Mouse (Mus musculus) hindbrain, embryonic 14.5 days (tissue): Measurements from ENCODE around the gene Ccdc159. TPM values are rescaled to one million over a fixed set of nuclear protein-coding genes. Genes with fewer than 3 reads are reported as not detected.

ENCODE experiments used
- ATAC-seq: fragments of 200-750 bp; cut with Nextera tagmentation; 2 replicates; pipeline ENCODE4 v1.8.0; 2017; ENCODE audit warnings: moderate number of reproducible peaks, mild to moderate bottlenecking, moderate TSS enrichment, moderate library complexity; ENCODE audit not compliant: low FRiP score
- DNase-seq: peaks from one replicate; pipeline ENCODE4 v3.0.0-alpha.2; 2015; ENCODE audit warnings: low spot score
- H3K27ac ChIP-seq: fragments of 300-500 bp; sonication (generic); 2 replicates; pipeline ENCODE4 v1.5.1; 2014; ENCODE audit warnings: mild to moderate bottlenecking, moderate library complexity
- H3K27me3 ChIP-seq: fragments of 300-500 bp; sonication (generic); 2 replicates; pipeline ENCODE4 v1.6.1; 2014; ENCODE audit warnings: mild to moderate bottlenecking, low read length, mixed read lengths; ENCODE audit not compliant: control insufficient read depth, insufficient read depth
- H3K36me3 ChIP-seq: fragments of 300-500 bp; sonication (generic); replicated peaks from 2 replicates; pipeline ENCODE4 v1.6.1; 2014; ENCODE audit not compliant: control insufficient read depth, insufficient read depth
- H3K4me1 ChIP-seq: fragments of 300-500 bp; sonication (generic); replicated peaks from 2 replicates; pipeline ENCODE4 v1.6.1; 2014; ENCODE audit warnings: antibody characterized with exemption, low read length, mixed read lengths; ENCODE audit not compliant: control insufficient read depth, insufficient read depth
- H3K4me2 ChIP-seq: fragments of 300-500 bp; sonication (generic); replicated peaks from 2 replicates; pipeline ENCODE4 v1.6.1; 2014; ENCODE audit warnings: mild to moderate bottlenecking, moderate library complexity
- H3K4me3 ChIP-seq: fragments of 300-500 bp; sonication (generic); replicated peaks from 2 replicates; pipeline ENCODE4 v1.5.1; 2014; ENCODE audit warnings: mild to moderate bottlenecking, low read length
- H3K9ac ChIP-seq: fragments of 300-500 bp; sonication (generic); 2 replicates; pipeline ENCODE4 v1.6.1; 2014
- H3K9me3 ChIP-seq: fragments of 300-500 bp; sonication (generic); 2 replicates; pipeline ENCODE4 v1.6.1; 2016; ENCODE audit warnings: low read length; ENCODE audit not compliant: control insufficient read depth
- WGBS: fragments of 180-500 bp; shearing (Covaris S2); extraction: QIAGEN DNeasy Blood & Tissue Kit; methylation state at CpG from one replicate; pipeline ENCODE4 v1.1.7; 2014; 5-methylcytosine and 5-hydroxymethylcytosine counted together
- polyA plus RNA-seq: library from polyadenylated mRNA; unstranded; fragments of >200 nt; fragmentation: Nextera tagmentation; extraction: Ambion mirVana; gene quantifications from 2 replicates; pipeline ENCODE4 v1.2.1, GENCODE M21; 2014

Gene Ccdc159
- polyA plus RNA-seq, 1 experiment from 2014 or later: 8.3 TPM

DNA sequence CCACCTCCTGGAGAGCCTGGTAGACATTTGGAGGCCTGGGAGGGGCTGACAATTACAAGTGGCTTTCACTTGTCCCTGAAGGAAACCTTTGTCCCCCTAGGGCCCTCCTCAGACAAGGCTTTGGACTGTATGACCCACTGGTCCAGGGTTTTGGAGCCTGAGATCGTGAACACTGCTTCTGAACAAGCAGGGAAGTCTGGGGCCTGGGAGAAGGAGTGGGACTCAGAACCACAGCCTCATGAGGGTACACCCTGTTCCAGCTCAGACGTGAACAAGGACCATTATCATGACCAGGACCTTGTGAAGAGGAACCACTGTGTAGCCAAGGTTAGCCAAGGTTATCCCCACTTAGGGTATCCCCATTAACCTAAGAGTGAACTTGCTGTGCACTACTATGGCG lies 1.9 kb downstream of the Ccdc159 start:
- Histone ChIP-seq H3K4me1 (peaks cover 12% of the 10 kb centered on the region), H3K4me3 (no peak overlapping the region), H3K9ac (no peak overlapping the region), H3K9me3 (no peaks in the 10 kb centered on the region), H3K4me2 (no peak overlapping the region), H3K36me3 (no peaks in the 10 kb centered on the region), H3K27me3 (no peaks in the 10 kb centered on the region), H3K27ac (no peak overlapping the region)
- ATAC-seq (no peak), DNase-seq (no peak)
- 78% methylated on average over 3 of the region's 3 CpGs for WGBS

DNA sequence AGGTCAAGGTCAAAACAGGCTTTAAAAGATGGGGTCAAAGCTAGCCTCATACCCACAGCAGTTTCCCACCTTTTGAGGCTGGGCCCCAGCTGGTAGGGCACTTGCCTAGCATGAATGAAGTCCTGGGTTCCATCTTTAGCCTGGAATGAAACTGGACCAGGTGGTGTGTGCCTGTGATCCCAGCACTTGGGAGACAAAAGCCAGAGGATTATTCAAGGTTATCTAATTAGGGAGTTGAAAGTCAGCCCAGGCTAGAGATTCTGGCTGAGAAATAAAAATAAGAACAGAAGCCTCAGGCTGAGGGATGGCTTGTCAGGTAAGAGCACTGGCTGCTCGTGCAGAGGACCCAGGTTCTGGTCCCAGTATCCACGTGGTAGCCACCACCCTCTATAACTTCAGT lies 4.7 kb downstream of the Ccdc159 start:
- no peak overlapping the region for H3K27ac ChIP-seq
- no peaks in the 10 kb centered on the region for H3K9me3 ChIP-seq
- H3K4me2 ChIP-seq: no peak overlapping the region
- ATAC-seq (no peak), DNase-seq (no peak)
- peaks cover 3% of the 10 kb centered on the region; the same call in 1 of the 2 replicates for H3K4me1 ChIP-seq
- H3K36me3 ChIP-seq: no peaks in the 10 kb centered on the region
- no peak overlapping the region for H3K9ac ChIP-seq
- H3K27me3 ChIP-seq: no peaks in the 10 kb centered on the region
- WGBS: 38% methylated on average over 2 of the region's 2 CpGs
- no peak overlapping the region for H3K4me3 ChIP-seq

DNA sequence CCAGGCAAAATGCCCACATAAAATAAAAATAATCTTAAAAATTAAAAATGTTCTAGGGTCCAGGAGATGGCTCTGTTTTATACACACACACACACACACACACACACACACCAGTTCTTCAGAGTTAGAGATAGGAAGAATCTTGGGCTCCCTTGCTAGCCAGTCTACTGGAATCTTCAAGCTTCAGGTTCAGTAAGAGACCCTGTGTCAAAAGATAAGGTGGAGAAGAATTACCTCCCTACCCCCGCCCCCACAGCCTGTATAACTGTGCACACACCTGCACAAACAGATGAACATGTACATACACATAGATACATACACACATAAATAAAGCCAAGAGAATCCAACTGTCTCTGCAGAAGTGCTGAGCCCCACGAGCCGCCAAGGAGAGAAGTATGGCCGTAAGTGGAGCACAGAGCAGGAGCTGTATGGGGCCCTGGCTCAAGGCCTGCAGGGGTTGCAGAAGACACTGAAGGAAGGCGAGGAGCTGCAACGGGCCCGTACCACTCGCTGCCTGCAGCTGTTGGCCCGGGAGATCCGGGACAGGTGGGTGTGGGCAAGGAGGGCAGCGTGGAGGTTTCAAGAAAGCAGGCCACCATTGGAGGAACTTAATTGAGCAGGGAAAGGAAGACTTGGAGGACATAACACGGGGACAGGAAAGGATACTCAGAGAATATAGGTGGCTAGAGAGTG lies 5.3 kb downstream of the Ccdc159 start:
- Histone ChIP-seq H3K4me3 (no peak overlapping the region), H3K4me1 (peaks cover 5% of the 10 kb centered on the region), H3K27ac (no peak overlapping the region), H3K4me2 (no peak overlapping the region), H3K27me3 (no peaks in the 10 kb centered on the region), H3K36me3 (no peaks in the 10 kb centered on the region), H3K9me3 (no peaks in the 10 kb centered on the region), H3K9ac (no peak overlapping the region)
- no peak for ATAC-seq
- WGBS: 62% methylated on average over 12 of the region's 12 CpGs
- no peak for DNase-seq

DNA sequence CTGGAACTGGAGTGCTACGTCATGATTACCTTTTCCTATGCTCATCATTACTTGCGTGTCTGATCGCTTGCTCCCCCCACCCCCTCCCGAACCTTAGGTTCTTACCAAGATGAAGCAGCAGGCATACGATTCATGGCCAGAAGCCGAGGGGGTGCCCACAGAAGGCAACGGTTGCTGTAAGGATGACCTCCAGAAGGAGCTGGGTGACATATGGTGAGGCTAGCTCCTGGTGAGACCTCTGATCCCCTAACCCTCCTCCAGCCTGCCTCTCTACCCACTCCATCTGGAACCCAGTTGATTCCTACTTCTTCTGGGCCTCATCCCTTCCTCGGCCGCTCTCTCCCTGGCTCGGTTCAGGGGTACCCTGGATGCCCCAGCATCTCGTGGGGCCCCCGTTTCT lies 6.8 kb downstream of the Ccdc159 start:
- Histone ChIP-seq H3K9me3 (no peaks in the 10 kb centered on the region), H3K27me3 (no peaks in the 10 kb centered on the region), H3K4me3 (no peak overlapping the region), H3K4me2 (no peak overlapping the region), H3K36me3 (no peaks in the 10 kb centered on the region), H3K4me1 (peaks cover 15% of the 10 kb centered on the region), H3K27ac (no peak overlapping the region), H3K9ac (no peak overlapping the region)
- 88% methylated on average over 12 of the region's 12 CpGs for WGBS
- DNase-seq (no peak), ATAC-seq (no peak)

DNA sequence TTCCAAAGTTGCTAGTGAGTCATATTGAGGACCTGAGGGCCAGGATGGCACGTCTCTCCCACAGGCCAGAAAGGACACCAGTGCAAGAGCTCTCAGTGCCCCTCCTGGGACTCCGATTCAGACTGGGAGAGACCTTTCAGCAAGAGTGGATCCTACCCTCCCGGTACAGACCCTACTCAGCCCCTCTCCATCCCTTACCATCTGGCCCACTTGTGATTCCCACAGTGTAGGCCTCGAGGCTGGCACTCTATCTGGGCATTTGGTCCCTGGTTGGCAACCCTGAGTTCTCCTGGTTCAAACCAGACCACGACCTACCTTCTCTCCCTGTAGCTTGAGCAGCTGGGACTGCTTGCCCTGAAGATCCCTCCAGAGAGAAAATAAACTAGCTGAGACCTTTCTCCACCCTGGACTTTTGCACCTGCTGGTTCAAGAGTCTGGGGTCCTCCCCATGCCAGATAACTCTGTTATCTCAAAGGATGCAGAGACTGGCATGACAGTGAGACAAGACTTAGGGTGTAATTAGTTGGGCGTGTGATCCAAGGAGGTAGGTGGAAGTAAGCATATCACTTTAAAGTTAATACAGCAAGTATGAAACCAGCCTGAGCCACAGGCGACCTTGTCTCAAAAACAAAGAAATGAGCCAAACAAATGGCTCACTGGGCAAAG lies 8.3 kb downstream of the Ccdc159 start:
- Histone ChIP-seq H3K36me3 (peaks cover 8% of the 10 kb centered on the region), H3K27me3 (no peaks in the 10 kb centered on the region), H3K4me2 (no peak overlapping the region), H3K4me3 (no peak overlapping the region), H3K9ac (0 out of 2 replicates have a peak overlapping the region, but pooled peaks have one; percentile 52), H3K27ac (peak overlapping the region; percentile 69; the same call in 1 of the 2 replicates), H3K9me3 (no peaks in the 10 kb centered on the region), H3K4me1 (peaks cover 17% of the 10 kb centered on the region)
- no peak for ATAC-seq
- no peak for DNase-seq
- WGBS: 86% methylated on average over 7 of the region's 7 CpGs

DNA sequence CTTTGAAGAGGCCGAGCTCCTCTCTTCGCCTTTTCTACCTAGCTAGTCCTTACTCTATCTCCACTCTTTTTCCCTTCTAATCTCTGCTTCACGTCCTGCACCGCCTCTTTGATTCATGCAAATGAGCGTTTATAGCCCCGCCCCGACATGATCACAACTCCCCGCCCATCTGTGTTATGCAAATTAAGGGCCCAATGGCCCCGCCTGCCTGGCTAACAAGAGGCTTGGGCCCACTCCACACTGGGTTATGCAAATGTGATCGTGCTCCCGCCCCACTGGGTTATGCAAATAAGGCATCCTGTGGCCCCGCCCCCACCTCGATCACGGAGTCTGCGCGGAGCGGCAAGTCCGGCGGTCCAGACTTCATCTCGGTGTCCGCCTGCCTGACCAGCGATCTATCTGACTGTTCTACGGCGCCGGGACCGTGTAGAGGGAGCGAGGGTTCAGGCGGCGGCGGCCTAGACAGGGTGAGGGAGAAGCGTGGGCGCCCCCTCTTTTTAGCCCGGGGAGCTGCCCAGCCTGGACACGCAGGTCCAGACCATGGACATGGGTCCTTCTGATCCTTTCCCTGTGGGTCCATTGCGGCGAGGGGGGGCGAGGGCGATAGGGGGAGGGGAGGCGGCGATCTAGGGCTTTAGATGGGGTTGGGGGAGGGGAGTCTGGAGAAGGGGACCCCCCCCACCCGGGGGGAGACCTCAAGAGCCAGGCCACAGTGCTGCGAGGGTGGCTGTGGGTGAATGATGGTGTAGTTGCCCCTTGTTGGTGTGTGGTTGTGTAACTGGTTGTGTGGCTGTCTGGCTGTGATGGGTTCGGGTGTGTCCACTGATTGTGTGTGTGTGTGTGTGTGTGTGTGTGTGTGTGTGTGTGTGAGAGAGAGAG lies 9.7 kb downstream of the Ccdc159 start, which contains the start of gene Plppr2:
Gene Plppr2 (plus strand): TSS at position 342 of the 879 bp plus-strand sequence.
- H3K4me2 ChIP-seq: peak within 1 kb of the TSS; percentile 73
- H3K4me3 ChIP-seq: peak within 1 kb of the TSS; percentile 64
- WGBS: under 1% methylated on average over 42 of the region's 43 CpGs
- peak within 1 kb of the TSS; percentile 80 for H3K27ac ChIP-seq
- ATAC-seq (peak; percentile 96), DNase-seq (peak; percentile 94)
- H3K4me1 ChIP-seq: peaks cover 17% of the 10 kb centered on the region
- H3K9ac ChIP-seq: peak within 1 kb of the TSS; percentile 83
- peaks cover 22% of the 10 kb centered on the region for H3K36me3 ChIP-seq
- H3K27me3 ChIP-seq: no peaks in the 10 kb centered on the region
- no peaks in the 10 kb centered on the region for H3K9me3 ChIP-seq

DNA sequence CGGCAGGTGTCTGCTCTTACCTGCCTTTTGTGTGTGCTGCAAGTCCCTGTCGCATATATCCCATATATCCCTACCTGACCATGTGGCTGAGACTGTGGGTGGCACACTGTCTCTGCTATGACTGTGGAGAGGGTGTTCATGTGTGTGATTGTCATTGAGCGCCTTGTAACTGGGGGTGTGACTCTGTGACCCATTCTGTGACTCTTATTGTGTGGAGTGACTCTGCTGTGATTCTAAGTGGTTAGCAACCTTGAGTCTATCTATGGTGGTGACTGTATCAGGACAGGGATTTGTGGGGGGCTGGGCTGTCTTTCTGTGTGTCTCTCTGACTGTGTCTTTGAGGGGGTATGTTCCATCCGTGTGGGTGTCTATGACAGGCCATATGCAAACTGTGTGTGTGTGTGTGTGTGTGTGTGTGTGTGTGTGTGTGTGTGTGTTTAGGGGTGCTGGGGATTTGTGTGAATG lies 10.5 kb downstream of the Ccdc159 start:
- Histone ChIP-seq H3K4me1 (peaks cover 17% of the 10 kb centered on the region), H3K4me2 (peak overlapping the region; percentile 73), H3K9me3 (no peaks in the 10 kb centered on the region), H3K4me3 (peak overlapping the region; percentile 64), H3K27ac (peak overlapping the region; percentile 64), H3K27me3 (no peaks in the 10 kb centered on the region), H3K36me3 (peaks cover 22% of the 10 kb centered on the region), H3K9ac (peak overlapping the region; percentile 83)
- 57% methylated on average over 4 of the region's 4 CpGs for WGBS
- DNase-seq (no peak), ATAC-seq (peak; percentile 9; the same call in 1 of the 2 replicates)

DNA sequence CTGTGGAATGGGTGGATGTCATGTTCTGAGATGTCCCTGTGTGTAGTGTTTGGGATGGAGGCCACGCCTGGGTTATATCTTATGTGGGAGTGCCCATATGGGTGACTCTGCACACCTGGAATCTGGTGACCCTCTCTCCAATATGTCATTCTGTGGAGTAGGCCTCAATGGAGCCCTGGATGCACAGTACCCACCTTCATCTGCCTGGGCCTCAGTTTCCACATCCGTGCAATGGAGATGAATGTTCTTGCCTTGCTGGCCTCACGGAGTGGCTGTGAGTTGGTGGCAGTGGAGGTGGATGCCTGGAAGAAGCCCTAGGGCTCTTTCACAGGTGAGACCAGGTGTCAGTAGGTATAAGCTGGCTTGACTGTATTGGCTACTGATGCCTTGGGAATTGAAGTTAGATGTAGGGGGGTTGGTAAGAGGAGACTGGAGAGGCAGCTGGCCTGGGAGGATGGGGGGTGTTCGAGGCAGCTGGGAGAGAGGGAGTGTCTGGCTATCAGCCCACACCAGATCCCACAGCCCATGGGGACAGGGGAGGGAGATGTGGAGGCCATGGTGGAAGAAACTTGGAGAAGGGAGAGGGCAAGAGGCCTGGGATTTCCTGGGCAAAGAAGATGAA lies 11.1 kb downstream of the Ccdc159 start:
- Histone ChIP-seq H3K27me3 (no peaks in the 10 kb centered on the region), H3K9me3 (no peaks in the 10 kb centered on the region), H3K4me3 (peak overlapping the region; percentile 64), H3K4me1 (peaks cover 17% of the 10 kb centered on the region), H3K9ac (peak overlapping the region; percentile 83), H3K4me2 (peak overlapping the region; percentile 73), H3K27ac (no peak overlapping the region; the same call in 1 of the 2 replicates), H3K36me3 (peaks cover 22% of the 10 kb centered on the region)
- no peak for DNase-seq
- no peak for ATAC-seq
- WGBS: 84% methylated on average over 4 of the region's 4 CpGs
